Mouse (Mus musculus): ENCODE results near the gene Elovl5. TPM values are rescaled to one million over a fixed set of nuclear protein-coding genes. Genes with fewer than 3 reads are reported as not detected.

Elovl5 gene
- polyA plus RNA-seq, 1 experiment, result 115 TPM

DNA sequence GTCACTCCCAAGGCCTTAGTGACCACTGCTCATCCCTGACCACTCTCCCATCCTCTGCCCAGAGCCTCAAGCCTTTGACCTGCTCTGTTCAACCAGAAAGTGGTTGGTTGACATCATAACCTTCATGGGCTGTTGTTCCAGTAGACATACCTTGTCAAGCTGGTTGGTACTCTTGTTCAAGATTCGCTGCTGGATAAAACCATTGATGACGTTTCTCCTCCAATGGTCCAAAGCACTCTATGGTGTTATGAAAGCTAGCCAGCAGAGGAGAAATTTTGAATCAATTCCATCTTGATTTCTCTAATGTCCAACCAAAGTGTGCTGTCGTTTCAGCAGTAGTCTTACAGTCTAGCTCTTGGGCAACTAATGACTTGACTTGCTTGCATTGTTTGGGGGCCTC is 27.0 kb downstream of the Elovl5 start:
- H3K27me3 ChIP-seq (ENCODE audit: control insufficient read depth, insufficient read depth, low read length, poor library complexity, severe bottlenecking), result no peaks in the 10 kb centered on the region
- TF ChIP-seq POLR2A (IDR thresholded peaks at IDR 0.05; ENCODE audit: insufficient read depth, low read length), result no peak
- TF ChIP-seq CTCF (IDR thresholded peaks at IDR 0.05; ENCODE audit: low read depth, low read length), result no peak
- no peak for TF ChIP-seq EP300 (IDR thresholded peaks at IDR 0.05; ENCODE audit: insufficient read depth, low read depth, low read length)
- no peak overlapping the region for H3K9ac ChIP-seq (ENCODE audit: low read depth, poor library complexity, severe bottlenecking)
- H3K9me3 ChIP-seq (replicated peaks; ENCODE audit: control insufficient read depth, insufficient read depth, low read length, poor library complexity, severe bottlenecking), result no peaks in the 10 kb centered on the region
- H3K4me1 ChIP-seq (ENCODE audit: control insufficient read depth, insufficient read depth, low read length), result peaks cover under 1% of the 10 kb centered on the region
- H3K27ac ChIP-seq (ENCODE audit: insufficient read depth, low read length), result no peak overlapping the region
- H3K36me3 ChIP-seq (ENCODE audit: control insufficient read depth, insufficient read depth, low read length, poor library complexity, severe bottlenecking), result no peaks in the 10 kb centered on the region
- no peak overlapping the region for H3K4me3 ChIP-seq (ENCODE audit: low read depth, low read length)

DNA sequence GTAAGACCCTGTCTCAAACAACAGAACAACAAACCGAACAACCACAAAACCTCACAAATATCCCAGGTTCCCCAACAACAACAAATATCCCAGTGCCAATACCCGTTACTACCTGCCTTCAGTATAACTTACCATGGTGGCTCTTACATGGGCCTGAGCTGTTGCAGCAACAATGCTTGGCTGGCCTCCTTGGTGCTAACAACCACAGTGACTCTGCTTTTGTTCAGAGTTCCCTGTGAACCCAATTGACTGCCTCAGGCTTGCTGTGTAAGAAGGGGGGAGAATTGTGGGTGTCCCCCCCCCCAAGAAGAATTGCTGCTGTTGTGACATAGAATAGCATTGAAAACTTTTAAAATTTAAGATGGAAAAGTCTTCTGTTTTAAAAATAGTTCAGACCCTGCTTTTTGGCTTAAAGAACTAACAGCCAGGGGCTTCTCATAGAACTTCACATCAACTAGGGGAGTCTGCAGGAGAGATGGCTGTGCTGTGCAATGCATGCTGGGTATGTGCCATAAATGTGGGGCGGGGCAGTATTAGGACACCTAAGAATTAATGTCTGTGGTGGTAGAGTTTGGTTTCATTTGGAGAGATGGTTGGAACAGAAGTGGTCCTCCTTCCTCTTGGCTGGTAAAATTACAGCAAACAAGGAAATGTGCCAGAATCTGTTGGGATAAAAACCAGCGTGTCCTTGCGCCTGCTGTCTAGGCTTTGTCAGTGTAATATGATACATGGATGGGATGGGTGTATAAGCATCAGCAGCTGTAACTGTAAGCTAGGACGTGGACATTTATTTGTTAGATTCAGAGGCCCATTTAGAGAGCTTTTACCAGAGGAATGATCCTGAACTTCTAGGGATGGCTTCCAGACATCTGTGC is 28.9 kb downstream of the Elovl5 start:
- TF ChIP-seq EP300 (IDR thresholded peaks at IDR 0.05; ENCODE audit: insufficient read depth, low read depth, low read length) (no peak), CTCF (IDR thresholded peaks at IDR 0.05; ENCODE audit: low read depth, low read length) (no peak), POLR2A (IDR thresholded peaks at IDR 0.05; ENCODE audit: insufficient read depth, low read length) (no peak)
- Histone ChIP-seq H3K9ac (ENCODE audit: low read depth, poor library complexity, severe bottlenecking) (no peak overlapping the region), H3K36me3 (ENCODE audit: control insufficient read depth, insufficient read depth, low read length, poor library complexity, severe bottlenecking) (no peaks in the 10 kb centered on the region), H3K4me3 (ENCODE audit: low read depth, low read length) (no peak overlapping the region), H3K4me1 (ENCODE audit: control insufficient read depth, insufficient read depth, low read length) (no peaks in the 10 kb centered on the region), H3K27ac (ENCODE audit: insufficient read depth, low read length) (no peak overlapping the region), H3K27me3 (ENCODE audit: control insufficient read depth, insufficient read depth, low read length, poor library complexity, severe bottlenecking) (no peaks in the 10 kb centered on the region), H3K9me3 (replicated peaks; ENCODE audit: control insufficient read depth, insufficient read depth, low read length, poor library complexity, severe bottlenecking) (no peaks in the 10 kb centered on the region)

DNA sequence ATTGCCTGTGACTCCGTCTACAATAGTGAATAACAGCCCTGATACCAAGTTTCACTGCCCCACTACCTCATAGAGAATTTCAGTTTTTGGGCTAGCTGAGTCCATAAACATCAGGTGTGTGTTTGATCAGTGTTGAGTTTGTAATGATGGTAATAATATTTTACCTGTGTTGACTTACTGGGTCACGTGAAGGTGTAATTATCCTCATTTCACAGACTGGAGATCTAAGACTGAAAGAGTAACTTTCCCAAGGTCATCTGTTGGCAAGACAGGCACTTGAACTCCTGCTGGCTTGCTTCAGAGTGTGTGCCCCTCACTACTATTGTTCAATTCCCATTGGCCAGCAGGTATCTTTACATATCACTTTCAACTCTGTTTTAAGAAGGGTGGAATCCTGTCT is 31.1 kb downstream of the Elovl5 start:
- H3K4me1 ChIP-seq (ENCODE audit: control insufficient read depth, insufficient read depth, low read length), result no peaks in the 10 kb centered on the region
- no peak overlapping the region for H3K27ac ChIP-seq (ENCODE audit: insufficient read depth, low read length)
- H3K9me3 ChIP-seq (replicated peaks; ENCODE audit: control insufficient read depth, insufficient read depth, low read length, poor library complexity, severe bottlenecking), result no peaks in the 10 kb centered on the region
- H3K36me3 ChIP-seq (ENCODE audit: control insufficient read depth, insufficient read depth, low read length, poor library complexity, severe bottlenecking), result no peaks in the 10 kb centered on the region
- no peak overlapping the region for H3K4me3 ChIP-seq (ENCODE audit: low read depth, low read length)
- H3K27me3 ChIP-seq (ENCODE audit: control insufficient read depth, insufficient read depth, low read length, poor library complexity, severe bottlenecking), result no peaks in the 10 kb centered on the region
- TF ChIP-seq CTCF (IDR thresholded peaks at IDR 0.05; ENCODE audit: low read depth, low read length), result no peak
- TF ChIP-seq EP300 (IDR thresholded peaks at IDR 0.05; ENCODE audit: insufficient read depth, low read depth, low read length), result no peak
- no peak for TF ChIP-seq POLR2A (IDR thresholded peaks at IDR 0.05; ENCODE audit: insufficient read depth, low read length)
- H3K9ac ChIP-seq (ENCODE audit: low read depth, poor library complexity, severe bottlenecking), result no peak overlapping the region

DNA sequence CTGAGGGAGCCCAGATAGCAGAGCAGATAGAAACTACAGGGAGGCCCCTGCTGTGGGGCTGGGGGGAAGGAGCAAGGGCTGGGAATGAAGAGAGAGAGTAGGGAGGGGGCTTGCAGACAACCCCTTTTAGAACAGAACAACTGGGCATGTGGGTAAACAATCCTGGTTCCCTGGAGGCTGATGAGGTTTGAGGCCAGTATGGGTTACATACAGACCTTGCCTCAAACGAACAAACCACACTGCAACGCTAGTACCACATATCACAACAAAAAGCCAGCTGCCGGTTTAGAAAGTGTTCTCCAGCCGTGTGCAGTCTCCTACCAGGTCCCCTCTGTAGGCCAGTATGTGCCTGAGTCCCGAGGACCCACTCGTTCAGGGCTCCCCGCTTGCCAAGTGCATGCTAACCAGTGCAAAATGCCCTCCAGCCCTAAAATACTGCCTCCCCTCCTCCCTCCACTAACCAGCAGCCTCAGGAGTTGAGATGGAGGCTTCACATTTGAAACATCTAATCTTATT is 32.6 kb downstream of the Elovl5 start:
- Histone ChIP-seq H3K4me3 (ENCODE audit: low read depth, low read length) (no peak overlapping the region), H3K27ac (ENCODE audit: insufficient read depth, low read length) (no peak overlapping the region), H3K36me3 (ENCODE audit: control insufficient read depth, insufficient read depth, low read length, poor library complexity, severe bottlenecking) (no peaks in the 10 kb centered on the region), H3K9me3 (replicated peaks; ENCODE audit: control insufficient read depth, insufficient read depth, low read length, poor library complexity, severe bottlenecking) (no peaks in the 10 kb centered on the region), H3K27me3 (ENCODE audit: control insufficient read depth, insufficient read depth, low read length, poor library complexity, severe bottlenecking) (no peaks in the 10 kb centered on the region), H3K9ac (ENCODE audit: low read depth, poor library complexity, severe bottlenecking) (no peak overlapping the region), H3K4me1 (ENCODE audit: control insufficient read depth, insufficient read depth, low read length) (no peaks in the 10 kb centered on the region)
- TF ChIP-seq EP300 (IDR thresholded peaks at IDR 0.05; ENCODE audit: insufficient read depth, low read depth, low read length) (no peak), CTCF (IDR thresholded peaks at IDR 0.05; ENCODE audit: low read depth, low read length) (no peak), POLR2A (IDR thresholded peaks at IDR 0.05; ENCODE audit: insufficient read depth, low read length) (no peak)

DNA sequence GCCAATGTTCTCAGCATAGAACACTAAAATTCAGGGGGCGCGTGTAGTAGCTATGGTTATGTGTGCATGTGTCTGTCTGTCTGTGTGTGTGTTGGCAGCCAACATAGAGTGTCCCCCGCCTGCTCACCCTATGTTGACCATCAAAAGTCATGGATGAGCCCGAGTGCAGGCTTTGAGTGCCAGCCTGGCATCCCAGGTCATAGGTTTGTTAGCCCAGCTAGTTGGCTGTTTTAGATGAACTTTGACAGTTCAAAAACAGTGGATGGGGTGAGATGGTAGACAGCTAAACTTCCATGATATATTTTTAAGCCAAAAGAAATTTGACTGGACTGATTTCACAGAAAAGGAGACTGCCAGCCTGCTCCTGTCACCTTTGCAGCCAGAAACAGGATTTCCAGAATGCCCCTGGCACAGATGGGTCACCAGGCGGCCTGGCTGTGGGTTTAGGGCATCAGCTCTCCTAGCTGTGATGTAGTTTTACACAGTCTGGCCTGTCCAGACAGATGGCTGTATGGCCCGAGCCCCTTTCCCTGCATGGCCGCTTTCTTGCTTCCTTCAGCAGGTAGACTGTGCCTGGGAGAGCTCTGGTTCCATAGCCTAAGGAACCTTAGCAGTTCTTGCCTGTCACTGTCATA is 33.8 kb downstream of the Elovl5 start:
- Histone ChIP-seq H3K36me3 (ENCODE audit: control insufficient read depth, insufficient read depth, low read length, poor library complexity, severe bottlenecking) (no peaks in the 10 kb centered on the region), H3K9me3 (replicated peaks; ENCODE audit: control insufficient read depth, insufficient read depth, low read length, poor library complexity, severe bottlenecking) (no peaks in the 10 kb centered on the region), H3K27me3 (ENCODE audit: control insufficient read depth, insufficient read depth, low read length, poor library complexity, severe bottlenecking) (no peaks in the 10 kb centered on the region), H3K4me1 (ENCODE audit: control insufficient read depth, insufficient read depth, low read length) (no peaks in the 10 kb centered on the region), H3K27ac (ENCODE audit: insufficient read depth, low read length) (no peak overlapping the region), H3K9ac (ENCODE audit: low read depth, poor library complexity, severe bottlenecking) (no peak overlapping the region), H3K4me3 (ENCODE audit: low read depth, low read length) (no peak overlapping the region)
- TF ChIP-seq POLR2A (IDR thresholded peaks at IDR 0.05; ENCODE audit: insufficient read depth, low read length) (no peak), CTCF (IDR thresholded peaks at IDR 0.05; ENCODE audit: low read depth, low read length) (no peak), EP300 (IDR thresholded peaks at IDR 0.05; ENCODE audit: insufficient read depth, low read depth, low read length) (no peak)

DNA sequence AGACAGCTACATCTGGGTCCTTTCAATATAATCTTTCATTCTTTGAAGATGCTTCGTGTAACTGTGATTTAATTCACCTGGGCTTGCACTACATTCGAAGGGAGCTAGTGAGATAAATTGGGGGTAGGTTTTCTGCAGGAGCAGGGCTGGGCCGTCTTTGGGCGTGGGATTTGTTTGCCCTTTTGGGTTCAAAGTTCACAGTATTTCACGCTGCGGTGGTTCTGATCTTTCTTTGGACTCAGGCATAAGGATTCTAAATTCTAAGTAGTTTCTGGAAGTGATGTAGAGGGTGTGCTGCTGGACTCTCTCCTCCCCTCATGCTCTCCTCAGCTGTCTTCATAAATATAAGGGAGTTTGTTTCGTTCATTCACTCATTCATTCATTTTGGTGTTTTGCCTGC is 34.8 kb downstream of the Elovl5 start:
- Histone ChIP-seq H3K4me1 (ENCODE audit: control insufficient read depth, insufficient read depth, low read length) (no peaks in the 10 kb centered on the region), H3K4me3 (ENCODE audit: low read depth, low read length) (no peak overlapping the region), H3K27me3 (ENCODE audit: control insufficient read depth, insufficient read depth, low read length, poor library complexity, severe bottlenecking) (no peaks in the 10 kb centered on the region), H3K9me3 (replicated peaks; ENCODE audit: control insufficient read depth, insufficient read depth, low read length, poor library complexity, severe bottlenecking) (no peaks in the 10 kb centered on the region), H3K36me3 (ENCODE audit: control insufficient read depth, insufficient read depth, low read length, poor library complexity, severe bottlenecking) (no peaks in the 10 kb centered on the region), H3K9ac (ENCODE audit: low read depth, poor library complexity, severe bottlenecking) (no peak overlapping the region), H3K27ac (ENCODE audit: insufficient read depth, low read length) (no peak overlapping the region)
- TF ChIP-seq EP300 (IDR thresholded peaks at IDR 0.05; ENCODE audit: insufficient read depth, low read depth, low read length) (no peak), CTCF (IDR thresholded peaks at IDR 0.05; ENCODE audit: low read depth, low read length) (no peak), POLR2A (IDR thresholded peaks at IDR 0.05; ENCODE audit: insufficient read depth, low read length) (no peak)

Measured in ES-Bruce4 (cell line).